Mouse (Mus musculus) limb, embryonic 12.5 days (tissue): Measurements from ENCODE around the gene Tnnt3. TPM values are rescaled to one million over a fixed set of nuclear protein-coding genes. Genes with fewer than 3 reads are reported as not detected.

Experiments used
- ATAC-seq: fragments of 200-750 bp; cut with Nextera tagmentation; 2 replicates; pipeline ENCODE4 v1.8.0; 2017; ENCODE audit warnings: low read depth, moderate TSS enrichment; ENCODE audit not compliant: insufficient number of reproducible peaks, insufficient read depth, low FRiP score, low TSS enrichment
- H3K27ac ChIP-seq: fragments of 300-500 bp; sonication (generic); 2 replicates; pipeline ENCODE4 v1.5.1; 2016; ENCODE audit warnings: mild to moderate bottlenecking, moderate library complexity
- H3K27me3 ChIP-seq: fragments of 300-500 bp; sonication (generic); 2 replicates; pipeline ENCODE4 v1.6.1; 2016; ENCODE audit warnings: mild to moderate bottlenecking, moderate library complexity
- H3K36me3 ChIP-seq: fragments of 300-500 bp; sonication (generic); 2 replicates; pipeline ENCODE4 v1.6.1; 2016; ENCODE audit warnings: mild to moderate bottlenecking, moderate library complexity
- H3K4me1 ChIP-seq: fragments of 300-500 bp; sonication (generic); replicated peaks from 2 replicates; pipeline ENCODE4 v1.6.1; 2016
- H3K4me2 ChIP-seq: fragments of 300-500 bp; sonication (generic); 2 replicates; pipeline ENCODE4 v1.6.1; 2016; ENCODE audit warnings: mild to moderate bottlenecking, moderate library complexity
- H3K4me3 ChIP-seq: fragments of 300-500 bp; sonication (generic); replicated peaks from 2 replicates; pipeline ENCODE4 v1.5.1; 2016; ENCODE audit warnings: mild to moderate bottlenecking
- H3K9ac ChIP-seq: fragments of 300-500 bp; sonication (generic); replicated peaks from 2 replicates; pipeline ENCODE4 v1.6.1; 2016; ENCODE audit warnings: mild to moderate bottlenecking, moderate library complexity
- H3K9me3 ChIP-seq: fragments of 300-500 bp; sonication (generic); 2 replicates; pipeline ENCODE4 v1.6.1; 2016; ENCODE audit warnings: mild to moderate bottlenecking, moderate library complexity
- WGBS: fragments of 180-500 bp; shearing (Covaris S2); methylation state at CpG from one replicate; pipeline ENCODE4 v1.1.7; 2016; 5-methylcytosine and 5-hydroxymethylcytosine counted together
- polyA plus RNA-seq: library from polyadenylated mRNA; unstranded; fragments of >200 nt; fragmentation: Nextera tagmentation; extraction: Ambion mirVana; gene quantifications from 2 replicates; pipeline ENCODE4 v1.2.1, GENCODE M21; 2016

The Tnnt3 gene
- polyA plus RNA-seq, 1 experiment from 2014 or later: 14.3 TPM

- 6% methylated on average over 11 of the region's 11 CpGs for WGBS
- peaks cover 96% of the 10 kb centered on the region for H3K4me1 ChIP-seq
- peak overlapping the region; percentile 27 for H3K4me2 ChIP-seq
- no peaks in the 10 kb centered on the region for H3K27me3 ChIP-seq
- no peak overlapping the region for H3K4me3 ChIP-seq
- no peak for ATAC-seq
- no peaks in the 10 kb centered on the region for H3K9me3 ChIP-seq
- H3K36me3 ChIP-seq: peaks cover 12% of the 10 kb centered on the region; the same call in 1 of the 2 replicates
- H3K27ac ChIP-seq: peak overlapping the region; percentile 96
- peak overlapping the region; percentile 40; the same call in 1 of the 2 replicates for H3K9ac ChIP-seq
Measured at GRCm38 (mm10) chr7:142542771-142543303, 44.2 kb downstream of the Tnnt3 start.

GRCm38 (mm10) chr7:142545967-142546366 is 47.3 kb downstream of the Tnnt3 start:
- Histone ChIP-seq H3K9me3 (no peaks in the 10 kb centered on the region), H3K4me2 (no peak overlapping the region), H3K4me3 (no peak overlapping the region), H3K27ac (peak overlapping the region; percentile 99), H3K27me3 (no peaks in the 10 kb centered on the region), H3K9ac (no peak overlapping the region), H3K4me1 (peaks cover 97% of the 10 kb centered on the region), H3K36me3 (peaks cover 8% of the 10 kb centered on the region; the same call in 1 of the 2 replicates)
- 12% methylated on average over 7 of the region's 7 CpGs for WGBS
- no peak for ATAC-seq

- Histone ChIP-seq H3K9ac (no peak overlapping the region), H3K9me3 (no peaks in the 10 kb centered on the region), H3K36me3 (0 out of 2 replicates have a peak, but pooled peaks cover 3% of the 10 kb centered on the region), H3K27me3 (no peaks in the 10 kb centered on the region), H3K4me3 (no peak overlapping the region), H3K27ac (peak overlapping the region; percentile 99), H3K4me2 (peak overlapping the region; percentile 31), H3K4me1 (peaks cover 99% of the 10 kb centered on the region)
- 8% methylated on average over 2 of the region's 2 CpGs for WGBS
- peak; percentile 75 for ATAC-seq
Measured at GRCm38 (mm10) chr7:142547874-142548273, 49.2 kb downstream of the Tnnt3 start.

- Histone ChIP-seq H3K4me2 (peak overlapping the region; percentile 31), H3K36me3 (0 out of 2 replicates have a peak, but pooled peaks cover 3% of the 10 kb centered on the region), H3K9ac (no peak overlapping the region; the same call in 1 of the 2 replicates), H3K27ac (peak overlapping the region; percentile 99), H3K4me3 (no peak overlapping the region), H3K9me3 (no peaks in the 10 kb centered on the region), H3K4me1 (peaks cover 99% of the 10 kb centered on the region), H3K27me3 (no peaks in the 10 kb centered on the region)
- ATAC-seq: no peak
- 4% methylated on average over 6 of the region's 6 CpGs for WGBS
Measured at GRCm38 (mm10) chr7:142548706-142549105, 50.1 kb downstream of the Tnnt3 start.

GRCm38 (mm10) chr7:142549941-142550763 is 51.5 kb downstream of the Tnnt3 start:
- Histone ChIP-seq H3K9ac (no peak overlapping the region), H3K27me3 (no peaks in the 10 kb centered on the region), H3K27ac (peak overlapping the region; percentile 99), H3K4me3 (no peak overlapping the region), H3K4me2 (no peak overlapping the region), H3K4me1 (peaks cover 99% of the 10 kb centered on the region), H3K9me3 (no peaks in the 10 kb centered on the region), H3K36me3 (no peaks in the 10 kb centered on the region)
- WGBS: 82% methylated on average over 10 of the region's 10 CpGs
- ATAC-seq: no peak

GRCm38 (mm10) chr7:142550935-142551373 is 52.3 kb downstream of the Tnnt3 start:
- 55% methylated on average over 14 of the region's 14 CpGs for WGBS
- H3K9me3 ChIP-seq: no peaks in the 10 kb centered on the region
- no peak overlapping the region for H3K4me3 ChIP-seq
- H3K4me1 ChIP-seq: peaks cover 99% of the 10 kb centered on the region
- H3K27ac ChIP-seq: peak overlapping the region; percentile 99
- H3K9ac ChIP-seq: no peak overlapping the region
- H3K27me3 ChIP-seq: no peaks in the 10 kb centered on the region
- H3K4me2 ChIP-seq: no peak overlapping the region
- H3K36me3 ChIP-seq: no peaks in the 10 kb centered on the region
- no peak for ATAC-seq

- peak overlapping the region; percentile 99 for H3K27ac ChIP-seq
- WGBS: 93% methylated on average over 5 of the region's 5 CpGs
- no peaks in the 10 kb centered on the region for H3K9me3 ChIP-seq
- H3K27me3 ChIP-seq: no peaks in the 10 kb centered on the region
- no peak overlapping the region for H3K4me3 ChIP-seq
- H3K4me2 ChIP-seq: no peak overlapping the region
- H3K36me3 ChIP-seq: no peaks in the 10 kb centered on the region
- ATAC-seq: no peak
- H3K9ac ChIP-seq: no peak overlapping the region
- peaks cover 99% of the 10 kb centered on the region for H3K4me1 ChIP-seq
Measured at GRCm38 (mm10) chr7:142551691-142552090, 53.1 kb downstream of the Tnnt3 start.

- H3K27ac ChIP-seq: peak overlapping the region; percentile 99
- peak; percentile 49 for ATAC-seq
- H3K4me1 ChIP-seq: peaks cover 97% of the 10 kb centered on the region
- 8% methylated on average over 13 of the region's 13 CpGs for whole genome bisulfite sequencing
- no peaks in the 10 kb centered on the region for H3K36me3 ChIP-seq
- no peak overlapping the region for H3K9ac ChIP-seq
- H3K4me3 ChIP-seq: no peak overlapping the region
- no peaks in the 10 kb centered on the region for H3K9me3 ChIP-seq
- no peaks in the 10 kb centered on the region for H3K27me3 ChIP-seq
- H3K4me2 ChIP-seq: peak overlapping the region; percentile 37
Measured at GRCm38 (mm10) chr7:142552591-142553416, 54.2 kb downstream of the Tnnt3 start.

- H3K4me3 ChIP-seq: no peak overlapping the region
- H3K36me3 ChIP-seq: no peaks in the 10 kb centered on the region
- H3K4me1 ChIP-seq: peaks cover 97% of the 10 kb centered on the region
- no peak overlapping the region for H3K9ac ChIP-seq
- H3K4me2 ChIP-seq: peak overlapping the region; percentile 37
- no peaks in the 10 kb centered on the region for H3K9me3 ChIP-seq
- H3K27me3 ChIP-seq: no peaks in the 10 kb centered on the region
- ATAC-seq: peak; percentile 52
- 7% methylated on average over 11 of the region's 11 CpGs for WGBS
- H3K27ac ChIP-seq: peak overlapping the region; percentile 99
Measured at GRCm38 (mm10) chr7:142553417-142554335, 55.0 kb downstream of the Tnnt3 start.

- no peak for ATAC-seq
- WGBS: 0% methylated on average over 1 of the region's 1 CpGs
- H3K27me3 ChIP-seq: no peaks in the 10 kb centered on the region
- no peak overlapping the region for H3K4me3 ChIP-seq
- H3K9ac ChIP-seq: no peak overlapping the region
- H3K27ac ChIP-seq: peak overlapping the region; percentile 99
- H3K36me3 ChIP-seq: no peaks in the 10 kb centered on the region
- H3K4me2 ChIP-seq: no peak overlapping the region
- H3K4me1 ChIP-seq: peaks cover 97% of the 10 kb centered on the region
- H3K9me3 ChIP-seq: no peaks in the 10 kb centered on the region
Measured at GRCm38 (mm10) chr7:142554625-142555024, 56.0 kb downstream of the Tnnt3 start.
